Mouse (Mus musculus) G1E (cell line): ENCODE results near the gene Ttll11.

Experiments used
- CTCF ChIP-seq: IDR thresholded peaks from 2 replicates; pipeline ENCODE4 v1.5.1; 2012; ENCODE audit warnings: low read depth, low read length, inconsistent platforms, mixed read lengths
- GATA1 ChIP-seq: IDR thresholded peaks from 2 replicates; pipeline ENCODE4 v1.6.1; 2012; ENCODE audit warnings: borderline replicate concordance, low read length, inconsistent platforms, mixed read lengths

DNA sequence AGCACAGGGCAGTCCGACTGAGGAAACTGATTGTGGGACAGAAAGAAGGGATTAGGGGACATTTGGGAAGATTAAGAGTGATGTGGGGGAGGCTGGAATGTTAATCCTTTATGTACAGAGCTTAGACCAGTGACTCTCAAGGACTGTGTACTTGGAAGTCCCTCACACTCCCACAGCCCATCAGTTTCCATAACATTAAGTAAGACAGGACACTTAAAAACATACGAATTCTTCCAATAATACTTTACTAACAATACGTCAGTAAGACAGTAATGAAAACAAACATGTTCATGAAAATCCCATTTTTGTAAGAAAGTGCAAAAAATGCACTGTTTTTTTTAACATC lies 127.6 kb downstream of the Ttll11 start:
- TF ChIP-seq CTCF = no peak
- no peak for TF ChIP-seq GATA1
